Mouse (Mus musculus) CH12.LX (cell line): ENCODE measurements around the gene Il1r2. TPM values are rescaled to one million over a fixed set of nuclear protein-coding genes. Genes with fewer than 3 reads are reported as not detected.

Experiments used
- DNase-seq: peaks from one replicate; pipeline ENCODE4 v3.0.0-alpha.2; 2013; ENCODE audit errors: extremely low read depth
- H3K27ac ChIP-seq: 2 replicates; pipeline ENCODE4 v1.5.1; 2012; ENCODE audit warnings: low read depth, mild to moderate bottlenecking, control low read depth, moderate library complexity; ENCODE audit not compliant: insufficient read depth
- H3K27me3 ChIP-seq: replicated peaks from 2 replicates; pipeline ENCODE3; 2012; ENCODE audit warnings: inconsistent platforms
- H3K36me3 ChIP-seq, 2 experiments: replicated peaks in 1 of 2; 2 replicates each; pipeline versions ENCODE3 to v1.6.1; 2012; ENCODE audit warnings: inconsistent platforms in 1 of 2, low read length in 1 of 2, mild to moderate bottlenecking in 1 of 2, mixed read lengths in 1 of 2, moderate library complexity in 1 of 2; ENCODE audit not compliant: control insufficient read depth in 1 of 2, insufficient read depth in 1 of 2
- H3K4me1 ChIP-seq, 2 experiments: 2 replicates each; pipeline ENCODE4 v1.6.1; 2012; ENCODE audit warnings: inconsistent platforms in 1 of 2, moderate library complexity in 1 of 2; ENCODE audit not compliant: insufficient read depth in 2 of 2, control insufficient read depth in 1 of 2
- H3K4me2 ChIP-seq: 2 replicates; pipeline ENCODE4 v1.6.1; 2012; ENCODE audit warnings: low read depth, mild to moderate bottlenecking, control low read depth; ENCODE audit not compliant: poor library complexity, insufficient read depth, severe bottlenecking
- H3K4me3 ChIP-seq, 3 experiments: fragments of 150-350 bp in 1 of 3; sonication (generic) in 1 of 3; replicated peaks in 1 of 3; 2 replicates each; pipeline versions ENCODE3 to v1.5.1; 2011 to 2012; ENCODE audit warnings: low read depth in 2 of 3, low read length in 2 of 3, mild to moderate bottlenecking in 2 of 3, moderate library complexity in 2 of 3, control low read depth in 1 of 3, improper control_type of control experiment in 1 of 3, inconsistent platforms in 1 of 3, mixed read lengths in 1 of 3; ENCODE audit not compliant: poor library complexity in 1 of 3
- H3K79me2 ChIP-seq: replicated peaks from 2 replicates; pipeline ENCODE4 v1.6.1; 2012; ENCODE audit warnings: mild to moderate bottlenecking, moderate library complexity; ENCODE audit not compliant: control insufficient read depth, poor library complexity, insufficient read depth, severe bottlenecking; ENCODE audit errors: extremely low read depth
- H3K9ac ChIP-seq: 2 replicates; pipeline ENCODE4 v1.6.1; 2012; ENCODE audit warnings: low read depth, mild to moderate bottlenecking, control low read depth, moderate library complexity; ENCODE audit not compliant: insufficient read depth
- H3K9me3 ChIP-seq: replicated peaks from 2 replicates; pipeline ENCODE3; 2012; ENCODE audit warnings: low read length, inconsistent platforms, mixed read lengths
- CHD2 ChIP-seq: IDR thresholded peaks from 2 replicates; pipeline ENCODE4 v1.6.1; 2011; ENCODE audit warnings: low read length, improper control_type of control experiment
- CTCF ChIP-seq, 2 experiments: IDR thresholded peaks in 1 of 2; conservative IDR thresholded peaks in 1 of 2; 2 replicates each; pipeline ENCODE4 v1.5.1; 2011 to 2012; ENCODE audit warnings: low read depth in 2 of 2, low read length in 2 of 2, improper control_type of control experiment in 1 of 2, inconsistent platforms in 1 of 2, mild to moderate bottlenecking in 1 of 2, moderate library complexity in 1 of 2
- ELF1 ChIP-seq: IDR thresholded peaks from 2 replicates; pipeline ENCODE4 v1.6.1; 2014; ENCODE audit warnings: low read depth, mild to moderate bottlenecking, inconsistent platforms, low read length, improper control_type of control experiment
- GABPA ChIP-seq: IDR thresholded peaks from 2 replicates; pipeline ENCODE4 v1.6.1; 2012; ENCODE audit warnings: low read depth, low read length, improper control_type of control experiment, inconsistent platforms; ENCODE audit not compliant: insufficient replicate concordance
- HCFC1 ChIP-seq: IDR thresholded peaks from 2 replicates; pipeline ENCODE4 v1.6.1; 2012; ENCODE audit warnings: low read depth, mild to moderate bottlenecking, inconsistent platforms, low read length, improper control_type of control experiment
- JUN ChIP-seq: IDR thresholded peaks from 2 replicates; pipeline ENCODE4 v1.6.1; 2011; ENCODE audit warnings: low read depth, mild to moderate bottlenecking, low read length, improper control_type of control experiment, moderate library complexity; ENCODE audit not compliant: insufficient read depth
- JUND ChIP-seq: conservative IDR thresholded peaks from 2 replicates; pipeline ENCODE4 v1.6.1; 2011; ENCODE audit warnings: low read depth, low read length, improper control_type of control experiment
- MAFK ChIP-seq: IDR thresholded peaks from 2 replicates; pipeline ENCODE4 v1.6.1; 2011; ENCODE audit warnings: low read length, improper control_type of control experiment; ENCODE audit not compliant: insufficient replicate concordance
- MEF2A ChIP-seq: IDR thresholded peaks from 2 replicates; pipeline ENCODE4 v1.6.1; 2014; ENCODE audit warnings: low read depth, mild to moderate bottlenecking, inconsistent platforms, low read length, improper control_type of control experiment, borderline replicate concordance
- MXI1 ChIP-seq: IDR thresholded peaks from 2 replicates; pipeline ENCODE4 v1.6.1; 2011; ENCODE audit warnings: mild to moderate bottlenecking, low read depth, low read length, improper control_type of control experiment
- NELFE ChIP-seq: IDR thresholded peaks from 2 replicates; pipeline ENCODE4 v1.6.1; 2011; ENCODE audit warnings: low read depth, low read length, improper control_type of control experiment
- NRF1 ChIP-seq: IDR thresholded peaks from 2 replicates; pipeline ENCODE4 v1.6.1; 2014; ENCODE audit warnings: low read depth, mild to moderate bottlenecking, inconsistent platforms, low read length, improper control_type of control experiment, moderate library complexity
- POLR2A ChIP-seq: IDR thresholded peaks from 2 replicates; pipeline ENCODE4 v1.6.1; 2011; ENCODE audit warnings: low read depth, mild to moderate bottlenecking, improper control_type of control experiment, low read length
- POLR2AphosphoS2 ChIP-seq: IDR thresholded peaks from 2 replicates; pipeline ENCODE4 v1.6.1; 2011; ENCODE audit warnings: low read depth, low read length, improper control_type of control experiment
- RAD21 ChIP-seq: IDR thresholded peaks from 2 replicates; pipeline ENCODE4 v1.6.1; 2011; ENCODE audit warnings: low read depth, mild to moderate bottlenecking, low read length, improper control_type of control experiment, moderate library complexity
- SMC3 ChIP-seq: IDR thresholded peaks from 2 replicates; pipeline ENCODE4 v1.6.1; 2011; ENCODE audit warnings: low read depth, low read length, improper control_type of control experiment
- USF2 ChIP-seq: conservative IDR thresholded peaks from 2 replicates; pipeline ENCODE4 v1.6.1; 2011; ENCODE audit warnings: low read depth, low read length, improper control_type of control experiment
- ZC3H11A ChIP-seq: IDR thresholded peaks from 2 replicates; pipeline ENCODE4 v1.6.1; 2012; ENCODE audit warnings: low read depth, mild to moderate bottlenecking, inconsistent platforms, low read length, improper control_type of control experiment
- ZKSCAN1 ChIP-seq: IDR thresholded peaks from 2 replicates; pipeline ENCODE4 v1.6.1; 2012; ENCODE audit warnings: low read depth, inconsistent platforms, low read length, improper control_type of control experiment, borderline replicate concordance
- ZMIZ1 ChIP-seq: IDR thresholded peaks from 2 replicates; pipeline ENCODE4 v1.6.1; 2012; ENCODE audit warnings: low read depth, mild to moderate bottlenecking, inconsistent platforms, low read length, improper control_type of control experiment
- dilution Hi-C: fragments of 300-500 bp; cut with MboI; formaldehyde crosslinking; loops from 2 replicates; pipeline ENCODE4 v1.14.3; 2020; ENCODE audit warnings: low sequenced_read_pairs; ENCODE audit not compliant: extremely low pct_unique_long_range_greater_than_20kb, extremely low pct_ligation_motif_present
- in situ Hi-C: fragments of 300-500 bp; cut with MboI; formaldehyde crosslinking; loops from 3 replicates; pipeline ENCODE4 v1.14.3; 2019; ENCODE audit warnings: low sequenced_read_pairs, low pct_ligation_motif_present, low pct_unique_long_range_greater_than_20kb, mixed read lengths
- polyA plus RNA-seq: library from polyadenylated mRNA; unstranded; fragments of >175 nt; gene quantifications from 2 replicates; pipeline ENCODE4 v1.2.1, GENCODE M21; 2012; ENCODE audit warnings: low read depth; ENCODE audit not compliant: insufficient read length
- total RNA-seq, 2 experiments: library from RNA; depleted of rRNA; stranded (reverse); fragments of 300-350 nt in 1 of 2; fragments of >200 nt in 1 of 2; gene quantifications; 2 replicates each; pipeline ENCODE4 v1.2.3; 2012 to 2014

Il1r2 gene
- total and polyA plus RNA-seq, 3 experiments: 0.13 to 2.2 (median 1.1) TPM

- dilution Hi-C loops: no loop called here
- Histone ChIP-seq H3K4me1 (peaks cover 0 to 23% of the 10 kb centered on the region in 2 experiments; a peak in 2 of 4 replicates), H3K4me2 (no peak overlapping the region), H3K9ac (no peak overlapping the region), H3K36me3 (no peaks in the 10 kb centered on the region), H3K27ac (no peak overlapping the region), H3K4me3 (no peak overlapping the region), H3K79me2 (no peaks in the 10 kb centered on the region), H3K9me3 (no peaks in the 10 kb centered on the region), H3K27me3 (no peaks in the 10 kb centered on the region)
- in situ Hi-C loops: no loop called here
- TF ChIP-seq JUN: no peak
- no peak for DNase-seq
Measured at GRCm38 (mm10) chr1:40091160-40091559, 17.3 kb downstream of the Il1r2 start.

DNA sequence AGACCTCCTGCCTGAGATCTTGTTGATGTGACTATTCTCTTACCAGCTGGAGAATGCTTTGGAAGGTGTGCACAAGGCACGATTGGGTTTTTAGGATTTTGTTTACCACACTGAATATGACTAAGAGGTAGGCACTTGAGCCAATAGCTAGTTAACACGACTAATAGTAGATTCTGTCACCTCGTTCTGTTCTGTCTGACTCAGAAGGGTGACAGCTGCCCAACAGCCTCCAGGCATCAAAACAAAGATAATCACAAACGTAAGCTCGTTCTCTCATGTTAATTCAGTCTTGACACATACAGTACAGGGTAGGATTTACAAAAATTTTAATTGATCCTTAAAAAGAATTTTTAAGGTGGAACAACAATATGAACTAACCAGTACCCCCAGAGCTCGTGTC is 18.7 kb downstream of the Il1r2 start:
- H3K27me3 ChIP-seq: no peaks in the 10 kb centered on the region
- no peak overlapping the region for H3K9ac ChIP-seq
- no peaks in the 10 kb centered on the region for H3K79me2 ChIP-seq
- in situ Hi-C loops: no loop called here
- no peak overlapping the region for H3K27ac ChIP-seq
- dilution Hi-C loops: no loop called here
- no peaks in the 10 kb centered on the region for H3K36me3 ChIP-seq
- DNase-seq: no peak
- H3K9me3 ChIP-seq: no peaks in the 10 kb centered on the region
- H3K4me1 ChIP-seq: peaks cover 0 to 19% of the 10 kb centered on the region in 2 experiments; a peak in 2 of 4 replicates
- H3K4me3 ChIP-seq: no peak overlapping the region
- H3K4me2 ChIP-seq: no peak overlapping the region
- no peak for TF ChIP-seq RAD21
- TF ChIP-seq CTCF (conservative IDR thresholded peaks at IDR 0.05 in 1 of 2, IDR thresholded peaks at IDR 0.05 in 1 of 2; ENCODE audit: low read depth in 2 of 2, low read length in 2 of 2): no peak
- no peak for TF ChIP-seq JUND
- no peak for TF ChIP-seq POLR2AphosphoS2
- no peak for TF ChIP-seq MEF2A
- TF ChIP-seq ZMIZ1: no peak
- no peak for TF ChIP-seq NRF1
- no peak for TF ChIP-seq MXI1
- TF ChIP-seq GABPA: no peak
- no peak for TF ChIP-seq JUN
- TF ChIP-seq SMC3: no peak
- TF ChIP-seq HCFC1: no peak
- TF ChIP-seq ZC3H11A: no peak
- no peak for TF ChIP-seq ZKSCAN1
- no peak for TF ChIP-seq NELFE
- TF ChIP-seq MAFK: no peak
- no peak for TF ChIP-seq POLR2A
- TF ChIP-seq ELF1: no peak
- no peak for TF ChIP-seq USF2
- TF ChIP-seq CHD2: no peak
